Comparison of ENCODE assay signal across 8 mouse cellular contexts in the genomic region with DNA sequence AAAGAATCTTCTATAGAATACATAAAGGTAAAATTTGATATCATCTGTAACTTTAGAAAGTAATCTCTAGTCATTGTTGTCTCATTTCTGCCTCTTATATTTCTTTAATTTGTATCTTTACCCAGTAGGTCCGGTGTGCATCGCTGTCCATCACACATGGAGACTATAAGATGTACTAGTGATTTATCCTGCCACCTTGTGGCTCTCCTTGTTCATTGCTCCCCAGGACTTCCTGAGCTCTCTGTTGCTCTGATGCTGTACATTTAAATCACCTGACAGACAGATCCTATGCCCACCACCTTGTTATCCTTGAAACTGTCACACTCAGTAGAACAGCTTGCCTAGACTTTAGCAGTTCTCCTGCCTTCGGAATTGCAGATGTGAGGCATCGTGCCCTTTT. TPM values are rescaled to one million over a fixed set of nuclear protein-coding genes. Genes with fewer than 3 reads are reported as not detected.
DNase-seq lines count a peak whose midpoint lies in the region; ATAC-seq lines count a peak whose summit lies in the region.

No protein-coding gene starts in this region.

- DNase-seq in adrenal gland, adult 2 months = peak; percentile 36
- DNase-seq in adrenal gland, postnatal 4 days (ENCODE audit: low spot score in 2 of 2) = no peak
- peak; percentile 37 for DNase-seq in layer of hippocampus, adult 11-12 months (ENCODE audit: low spot score)
- DNase-seq in layer of hippocampus, postnatal 36 days = no peak
- DNase-seq in Muller cell, postnatal 12 days (ENCODE audit: inconsistent ontology term) = peak; percentile 39
- peak; percentile 38 to 53 for DNase-seq in heart, postnatal 10 days
- no peak for DNase-seq in c-Kit-positive CD71-positive TER-119-positive erythroid progenitor cells, embryonic 14.5 days (ENCODE audit: low spot score)

- intact Hi-C loops in heart, postnatal 10 days (cut with DNase I) = loop anchor here (1.0 kb wide), 1 partner anchor 91 kb away; no protein-coding TSS in a partner anchor

- ATAC-seq in megakaryocyte, adult 5-6 weeks (ENCODE audit: poor library complexity, severe bottlenecking) = peak; percentile 82

RNA-seq across cellular contexts. Expression of a gene that starts 16.3 kb away (rescaled TPM):
- total RNA-seq in adrenal gland, adult 2 months (2021) = 10 to 100 TPM; 38.0 to 79.8 TPM
- polyA plus RNA-seq in adrenal gland, adult 2 months (2012; rRNA removed) = 162 and 413 TPM in 2 replicates
- 10 to 100 TPM; 22.7 to 33.1 TPM for total RNA-seq in adrenal gland, postnatal 4 days (2021)
- total RNA-seq in layer of hippocampus, postnatal 36 days (2021) = 1 to 10 TPM; 1.1 to 1.2 TPM
- 1 to 10 TPM; 6.9 to 9.6 TPM for total RNA-seq in heart, postnatal 10 days (2021)
- total RNA-seq in megakaryocyte, adult 5-6 weeks (2015) = 113 and 118 TPM in 2 replicates
- total RNA-seq in megakaryocyte, adult 5-6 weeks (2017) = 26.5 and 34.9 TPM in 2 replicates

RNA-seq across cellular contexts. Expression of a gene that starts 42.1 kb away (rescaled TPM):
- 1 to 10 TPM; 1.1 to 1.6 TPM for total RNA-seq in adrenal gland, adult 2 months (2021)
- polyA plus RNA-seq in adrenal gland, adult 2 months (2012; rRNA removed) = 0.04 and 0.22 TPM in 2 replicates
- 10 to 100 TPM; 21.2 to 23.7 TPM for total RNA-seq in adrenal gland, postnatal 4 days (2021)
- 1 to 10 TPM; 1.3 to 1.4 TPM for total RNA-seq in layer of hippocampus, postnatal 36 days (2021)
- 10 to 100 TPM; 11.5 to 11.8 TPM for total RNA-seq in heart, postnatal 10 days (2021)
- 128 and 136 TPM in 2 replicates for total RNA-seq in megakaryocyte, adult 5-6 weeks (2015)
- total RNA-seq in megakaryocyte, adult 5-6 weeks (2017) = 223 and 233 TPM in 2 replicates

Comparison
In these comparisons a context has a peak if more than half of its experiments do, and no peak if none do; other contexts are left out.
1. DNase-seq: peak in adrenal gland, adult 2 months (single experiment), layer of hippocampus, adult 11-12 months (single experiment), Muller cell, postnatal 12 days (single experiment) and heart, postnatal 10 days (2 of 2); none in adrenal gland, postnatal 4 days (0 of 2), layer of hippocampus, postnatal 36 days (0 of 2) and c-Kit-positive CD71-positive TER-119-positive erythroid progenitor cells, embryonic 14.5 days (single experiment).
2. RNA of a gene that starts 42.1 kb away (total RNA-seq): 128 to 233 TPM in megakaryocyte, adult 5-6 weeks; 21.2 to 23.7 TPM in adrenal gland, postnatal 4 days, 11.5 to 11.8 TPM in heart, postnatal 10 days, 1.1 to 1.6 TPM in adrenal gland, adult 2 months and 1.3 to 1.4 TPM in layer of hippocampus, postnatal 36 days; every median in the first group is over 4 times any median in the second.